Mouse (Mus musculus) CH12.LX (cell line): ENCODE measurements at regions not wholly inside any gene's neighbourhood (a gene's known extent, or its start where the extent isn't known, plus 50 kb on each side); places are given as distances from the start of the nearest gene placed in this dataset.

ENCODE experiments used
- CHD2 ChIP-seq: IDR thresholded peaks from 2 replicates; pipeline ENCODE4 v1.6.1; 2011; ENCODE audit warnings: low read length, improper control_type of control experiment
- CTCF ChIP-seq, 2 experiments: IDR thresholded peaks in 1 of 2; conservative IDR thresholded peaks in 1 of 2; 2 replicates each; pipeline ENCODE4 v1.5.1; 2011 to 2012; ENCODE audit warnings: low read depth in 2 of 2, low read length in 2 of 2, improper control_type of control experiment in 1 of 2, inconsistent platforms in 1 of 2, mild to moderate bottlenecking in 1 of 2, moderate library complexity in 1 of 2
- MEF2A ChIP-seq: IDR thresholded peaks from 2 replicates; pipeline ENCODE4 v1.6.1; 2014; ENCODE audit warnings: low read depth, mild to moderate bottlenecking, inconsistent platforms, low read length, improper control_type of control experiment, borderline replicate concordance
- POLR2A ChIP-seq: IDR thresholded peaks from 2 replicates; pipeline ENCODE4 v1.6.1; 2011; ENCODE audit warnings: low read depth, mild to moderate bottlenecking, improper control_type of control experiment, low read length
- SMC3 ChIP-seq: IDR thresholded peaks from 2 replicates; pipeline ENCODE4 v1.6.1; 2011; ENCODE audit warnings: low read depth, low read length, improper control_type of control experiment

- no peak for TF ChIP-seq SMC3
- no peak for TF ChIP-seq MEF2A
- no peak for TF ChIP-seq CTCF (conservative IDR thresholded peaks at IDR 0.05 in 1 of 2, IDR thresholded peaks at IDR 0.05 in 1 of 2; ENCODE audit: low read depth in 2 of 2, low read length in 2 of 2)
- TF ChIP-seq POLR2A, result no peak
- no peak for TF ChIP-seq CHD2
Measured at GRCm38 (mm10) chr12:12800120-12800519, 141.6 kb downstream of the Mycn start.
